Mouse (Mus musculus): ENCODE data around the gene Rps6kb2.
"Not testable (repeated sequence)": the region's sequence is repeated elsewhere in the genome, so short reads cannot be mapped to it uniquely, and the experiment has no call there.

The Rps6kb2 gene

DNA sequence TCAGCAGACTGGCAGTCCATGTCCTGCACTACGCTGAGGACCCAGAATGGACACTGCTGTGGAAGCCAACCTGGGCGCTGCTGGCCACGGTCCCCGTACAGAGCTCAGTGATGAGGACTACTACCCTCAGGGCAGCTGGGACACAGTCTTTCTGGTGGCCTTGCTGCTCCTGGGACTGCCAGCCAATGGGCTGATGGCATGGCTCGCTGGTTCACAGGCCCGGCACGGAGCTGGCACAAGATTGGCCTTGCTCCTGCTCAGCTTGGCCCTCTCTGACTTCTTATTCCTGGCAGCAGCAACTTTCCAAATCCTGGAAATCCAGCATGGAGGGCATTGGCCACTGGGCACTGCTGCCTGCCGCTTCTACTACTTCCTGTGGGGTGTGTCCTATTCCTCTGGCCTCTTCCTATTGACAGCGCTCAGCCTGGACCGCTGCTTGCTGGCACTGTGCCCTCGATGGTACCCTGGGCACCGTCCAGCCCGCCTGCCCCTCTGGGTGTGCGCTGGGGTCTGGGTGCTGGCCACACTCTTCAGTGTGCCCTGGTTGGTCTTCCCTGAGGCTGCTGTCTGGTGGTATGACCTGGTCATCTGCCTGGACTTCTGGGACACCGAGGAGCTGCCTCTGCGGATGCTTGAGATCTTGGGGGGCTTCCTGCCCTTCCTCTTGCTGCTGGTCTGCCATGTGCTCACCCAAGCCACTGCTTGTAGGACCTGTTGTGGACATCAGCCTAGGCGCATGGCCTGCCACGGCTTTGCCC lies 20.6 kb downstream of the Rps6kb2 start:
- no peak for DNase-seq (ENCODE audit: low spot score in 2 of 2)

- DNase-seq (ENCODE audit: low spot score in 2 of 2): no peak
Observed at GRCm38 (mm10) chr19:4140147-4140546, 23.0 kb downstream of the Rps6kb2 start.

DNA sequence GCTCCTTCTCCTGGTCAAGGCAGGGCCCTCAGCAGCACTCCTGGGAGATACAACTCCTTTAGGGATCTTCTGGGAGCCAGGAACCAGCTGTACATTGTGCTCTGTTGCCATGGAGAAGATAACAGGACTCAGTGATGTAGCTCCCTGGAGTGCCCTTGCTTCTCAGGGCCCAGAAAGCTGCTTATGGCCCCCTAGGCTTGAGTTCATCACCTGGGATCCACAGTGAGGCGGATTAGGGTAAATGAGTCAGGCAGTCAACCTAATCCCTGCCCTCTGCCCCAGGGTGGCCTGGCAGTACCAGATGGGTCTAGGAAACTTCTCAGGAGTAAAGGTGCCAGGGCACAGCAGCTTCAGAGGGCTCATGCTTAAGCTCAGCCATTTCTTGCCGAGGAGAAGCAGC lies 23.7 kb downstream of the Rps6kb2 start, which contains the start of gene Gpr152:
TSS of gene Gpr152 (plus strand) at position 342 of the 400 bp plus-strand sequence.
- no peak for DNase-seq (ENCODE audit: low spot score in 2 of 2)

- DNase-seq (ENCODE audit: low spot score in 2 of 2): no peak
Observed at GRCm38 (mm10) chr19:4137913-4138312, 25.2 kb downstream of the Rps6kb2 start.

GRCm38 (mm10) chr19:4136463-4136862 lies 26.7 kb downstream of the Rps6kb2 start:
- DNase-seq (ENCODE audit: low spot score in 2 of 2): no peak

- DNase-seq (ENCODE audit: low spot score in 2 of 2): not testable (repeated sequence)
Observed at GRCm38 (mm10) chr19:4135963-4136345, 27.2 kb downstream of the Rps6kb2 start.

GRCm38 (mm10) chr19:4135229-4135962 lies 27.8 kb downstream of the Rps6kb2 start:
- not testable (repeated sequence) for DNase-seq (ENCODE audit: low spot score in 2 of 2)

GRCm38 (mm10) chr19:4134354-4134753 lies 28.8 kb downstream of the Rps6kb2 start:
- no peak for DNase-seq (ENCODE audit: low spot score in 2 of 2)

DNA sequence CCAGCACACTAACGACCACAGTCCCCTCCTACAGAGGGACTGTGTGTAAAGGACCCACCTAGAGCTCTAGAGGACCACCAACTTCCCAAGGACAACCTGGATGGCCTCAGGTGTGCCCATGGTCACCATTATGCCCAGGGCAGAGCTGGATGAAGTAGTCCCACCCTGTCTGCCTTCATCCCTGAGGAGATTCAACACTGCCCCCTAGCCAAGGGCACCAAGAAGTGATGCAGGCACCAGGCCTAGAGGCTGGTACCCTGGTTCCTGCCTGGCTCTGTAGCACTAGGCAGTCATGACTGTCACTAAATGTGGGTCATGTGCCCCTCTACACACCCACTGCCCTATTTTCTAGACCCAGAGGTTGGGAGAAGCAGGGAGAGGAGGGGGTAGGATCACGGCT lies 31.4 kb downstream of the Rps6kb2 start:
- no peak for DNase-seq (ENCODE audit: low spot score in 2 of 2)

DNA sequence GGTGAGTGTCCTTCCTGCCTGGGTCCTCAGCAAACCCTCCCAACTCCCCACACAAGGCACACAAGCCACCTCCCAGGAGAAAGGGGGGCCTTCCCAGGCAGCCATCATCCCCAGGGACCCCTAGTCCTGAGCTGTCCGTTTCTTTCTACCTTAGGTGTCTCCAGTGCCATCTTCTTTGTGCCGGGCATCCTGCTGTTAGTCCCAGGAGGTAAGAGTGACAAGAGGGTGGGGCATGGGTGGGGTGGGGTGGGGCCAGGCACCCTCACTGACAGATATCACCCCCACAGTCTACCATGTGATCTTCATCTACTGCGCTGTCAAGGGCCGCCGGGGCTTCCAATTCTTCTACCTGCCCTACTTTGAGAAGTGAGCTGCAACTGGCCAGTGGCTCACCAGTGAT lies 32.1 kb downstream of the Rps6kb2 start:
- no peak for DNase-seq (ENCODE audit: low spot score in 2 of 2)

DNA sequence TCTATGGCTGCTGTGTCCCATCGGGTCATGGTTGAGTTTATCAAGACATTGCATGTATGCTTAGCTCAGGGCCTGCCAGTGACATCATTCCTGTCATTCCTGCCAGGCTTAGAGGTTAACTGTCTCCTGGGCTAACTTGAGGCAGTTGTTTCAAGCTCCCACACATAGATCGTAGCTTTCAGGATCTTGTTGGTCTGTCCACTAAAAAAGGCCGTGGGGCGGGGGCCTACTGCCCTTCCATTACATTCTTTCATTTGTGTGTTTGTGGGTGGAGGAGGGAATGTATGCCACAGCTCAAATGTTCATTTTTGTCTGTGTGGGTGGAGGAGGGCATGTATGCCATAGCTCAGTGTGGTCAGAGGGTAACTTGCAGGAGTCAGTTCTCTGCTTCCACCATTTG lies 33.0 kb downstream of the Rps6kb2 start:
- no peak for DNase-seq (ENCODE audit: low spot score in 2 of 2)

- no peak for DNase-seq (ENCODE audit: low spot score in 2 of 2)
Observed at GRCm38 (mm10) chr19:4129462-4129861, 33.7 kb downstream of the Rps6kb2 start.

- DNase-seq (ENCODE audit: low spot score in 2 of 2): no peak
Observed at GRCm38 (mm10) chr19:4126759-4127495, 36.2 kb downstream of the Rps6kb2 start.

GRCm38 (mm10) chr19:4125741-4126696 lies 37.1 kb downstream of the Rps6kb2 start, which contains the start of gene Aip:
TSS of gene Aip (minus strand) at chr19:4125858.
- peak; percentile 95 to 98 for DNase-seq (ENCODE audit: low spot score in 2 of 2)

- DNase-seq (ENCODE audit: low spot score in 2 of 2): not testable (repeated sequence)
Observed at GRCm38 (mm10) chr19:4125268-4125667, 37.9 kb downstream of the Rps6kb2 start.

DNA sequence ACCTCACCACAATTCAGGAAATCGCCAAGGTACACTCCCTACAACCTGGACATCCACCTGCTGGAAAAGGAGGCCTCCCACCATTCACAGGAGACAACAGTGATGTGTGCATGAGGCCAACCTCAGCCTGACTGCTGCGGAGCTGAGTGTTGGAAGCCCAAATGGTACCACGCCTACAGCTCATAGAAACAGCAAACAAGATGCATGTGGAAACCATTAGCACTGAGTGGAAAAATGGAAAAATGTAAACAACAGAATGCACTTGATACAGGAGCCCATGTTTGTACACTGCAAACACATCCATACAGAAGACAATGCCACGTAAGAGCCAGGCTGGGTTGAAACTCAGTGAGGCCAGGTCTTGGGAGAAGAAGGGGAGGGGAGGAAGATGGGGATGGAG lies 38.7 kb downstream of the Rps6kb2 start:
- DNase-seq (ENCODE audit: low spot score in 2 of 2): no peak

DNA sequence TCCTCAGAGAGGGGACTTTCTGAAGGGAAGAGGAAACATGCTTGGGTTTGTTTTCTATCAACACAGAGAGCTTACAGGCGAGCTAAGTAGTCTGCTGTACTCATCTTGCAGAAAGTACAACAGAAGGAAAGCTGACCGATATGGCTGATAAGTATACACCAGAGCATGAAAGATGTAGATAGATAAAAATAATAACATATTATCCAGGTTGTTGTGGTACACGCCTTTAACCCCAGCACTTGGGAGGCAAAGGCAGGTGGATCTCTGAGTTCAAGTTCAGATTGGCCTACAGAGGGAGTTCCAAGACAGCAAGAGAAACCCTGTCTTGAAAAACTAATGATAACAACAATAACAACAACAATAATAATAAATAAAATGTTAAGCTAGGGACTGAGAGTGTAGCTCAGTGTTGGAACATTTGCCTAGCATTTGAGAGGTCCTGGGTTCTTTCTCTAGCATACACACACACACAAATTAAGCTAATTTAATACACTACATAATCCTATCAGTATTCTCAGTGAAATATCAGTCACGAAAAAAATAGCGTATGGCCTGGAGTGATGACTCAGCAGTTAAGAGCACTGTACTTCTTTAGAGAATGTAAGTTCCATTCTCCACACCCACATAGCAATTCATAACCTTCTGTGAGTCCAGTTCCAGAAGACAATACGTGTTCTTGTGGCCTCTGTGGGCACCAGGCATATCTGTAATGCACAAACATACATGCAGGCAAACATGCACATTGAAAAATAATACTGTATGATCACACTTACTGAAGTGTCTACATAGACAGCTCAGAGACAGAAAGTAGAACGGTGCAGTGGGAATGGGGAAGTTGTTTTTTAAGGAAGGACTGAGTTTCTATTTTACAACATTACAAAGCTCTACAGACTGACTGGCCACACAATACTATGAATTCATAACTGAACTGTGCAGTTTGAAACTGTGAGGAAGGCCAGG lies 40.5 kb downstream of the Rps6kb2 start:
- no peak for DNase-seq (ENCODE audit: low spot score in 2 of 2)

DNA sequence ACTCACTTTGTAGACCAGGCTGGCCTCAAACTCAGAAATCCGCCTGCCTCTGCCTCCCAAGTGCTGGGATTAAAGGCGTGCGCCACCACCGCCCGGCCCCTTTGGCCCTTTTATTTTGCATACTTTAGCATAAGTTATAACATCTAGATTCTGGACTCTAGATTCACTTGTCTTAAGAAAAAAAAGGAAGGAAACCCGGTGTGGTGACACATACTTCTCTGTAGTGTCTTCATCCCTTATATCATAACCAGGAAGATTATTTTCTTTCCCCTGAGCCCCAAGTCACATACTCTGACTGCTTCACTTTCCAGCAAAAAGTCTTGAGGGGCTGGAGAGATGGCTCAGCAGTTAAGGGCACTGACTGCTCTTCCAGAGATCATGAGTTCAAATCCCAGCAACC lies 41.3 kb downstream of the Rps6kb2 start:
- not testable (repeated sequence) for DNase-seq (ENCODE audit: low spot score in 2 of 2)

GRCm38 (mm10) chr19:4121097-4121805 lies 41.9 kb downstream of the Rps6kb2 start:
- DNase-seq (ENCODE audit: low spot score in 2 of 2): peak; percentile 96 to 98
